Mouse (Mus musculus) liver, adult 2 months (tissue): ENCODE data around the gene Fgfr2. TPM values are rescaled to one million over a fixed set of nuclear protein-coding genes. Genes with fewer than 3 reads are reported as not detected.
A peak's percentile ranks its signal among the peaks of the same experiment; 100 is the strongest.
"Not testable (repeated sequence)": the region's sequence is repeated elsewhere in the genome, so short reads cannot be mapped to it uniquely, and the experiment has no call there.

Experiments used
- DNase-seq: peaks from one replicate; pipeline ENCODE4 v3.0.0-alpha.2; 2011; ENCODE audit warnings: low read depth, low spot score; ENCODE audit errors: extremely low read depth
- H3K27ac ChIP-seq: fragments of 200-500 bp; replicated peaks from 2 replicates; pipeline ENCODE4 v1.5.1; 2012; ENCODE audit warnings: low read depth, mild to moderate bottlenecking, control low read depth, inconsistent platforms, low read length; ENCODE audit not compliant: insufficient read depth
- H3K27me3 ChIP-seq: fragments of 200-500 bp; 2 replicates; pipeline ENCODE4 v1.6.1; 2012; ENCODE audit warnings: mild to moderate bottlenecking, moderate library complexity, low read length, inconsistent platforms; ENCODE audit not compliant: control insufficient read depth, insufficient read depth
- H3K36me3 ChIP-seq: fragments of 200-500 bp; 2 replicates; pipeline ENCODE4 v1.6.1; 2012; ENCODE audit warnings: low read length, inconsistent platforms; ENCODE audit not compliant: control insufficient read depth, insufficient read depth
- H3K4me1 ChIP-seq: fragments of 200-500 bp; 2 replicates; pipeline ENCODE4 v1.6.1; 2011; ENCODE audit warnings: low read length; ENCODE audit not compliant: control insufficient read depth, insufficient read depth
- H3K4me3 ChIP-seq: fragments of 200-500 bp; 2 replicates; pipeline ENCODE4 v1.5.1; 2011; ENCODE audit warnings: low read depth, mild to moderate bottlenecking, control low read depth, low read length, moderate library complexity; ENCODE audit not compliant: insufficient read depth
- H3K79me2 ChIP-seq: fragments of 200-500 bp; 2 replicates; pipeline ENCODE4 v1.6.1; 2012; ENCODE audit warnings: inconsistent platforms, mild to moderate bottlenecking, low read length, moderate library complexity; ENCODE audit not compliant: control insufficient read depth, insufficient read depth
- H3K9ac ChIP-seq: fragments of 200-500 bp; 2 replicates; pipeline ENCODE4 v1.6.1; 2012; ENCODE audit warnings: low read depth, mild to moderate bottlenecking, control low read depth, inconsistent platforms, low read length
- CTCF ChIP-seq: fragments of 200-500 bp; IDR thresholded peaks from 2 replicates; pipeline ENCODE4 v1.5.1; 2011; ENCODE audit warnings: low read depth, low read length, control low read depth
- POLR2A ChIP-seq: fragments of 200-500 bp; IDR thresholded peaks from 2 replicates; pipeline ENCODE4 v1.6.1; 2011; ENCODE audit warnings: low read length, control low read depth; ENCODE audit not compliant: insufficient read depth; ENCODE audit errors: extremely low read depth
- WGBS: fragments of 180-500 bp; shearing (Covaris S2); methylation state at CpG from one replicate; pipeline ENCODE4 v1.1.7; 2018; 5-methylcytosine and 5-hydroxymethylcytosine counted together
- polyA plus RNA-seq: library from polyadenylated mRNA; depleted of rRNA; stranded (reverse); fragments of >200 nt; gene quantifications from 2 replicates; pipeline ENCODE4 v1.2.3, GENCODE M21; 2012
- total RNA-seq: library from RNA; depleted of rRNA; stranded (reverse); fragments of >200 nt; gene quantifications from 2 replicates; pipeline ENCODE4 v1.2.3, GENCODE M21; 2014

Fgfr2 gene
- total and polyA plus RNA-seq, 2 experiments: 16.7 to 35.2 TPM

- H3K4me3 ChIP-seq: no peak overlapping the region
- no peak overlapping the region for H3K27ac ChIP-seq
- no peaks in the 10 kb centered on the region for H3K4me1 ChIP-seq
- H3K9ac ChIP-seq: no peak overlapping the region
- peaks cover 9% of the 10 kb centered on the region for H3K79me2 ChIP-seq
- 90% methylated on average over 7 of the region's 7 CpGs for WGBS
- peaks cover 60% of the 10 kb centered on the region for H3K36me3 ChIP-seq
- no peak for DNase-seq
- TF ChIP-seq POLR2A (no peak), CTCF (no peak)
- no peaks in the 10 kb centered on the region for H3K27me3 ChIP-seq
These were observed 2583.0 kb downstream of the Fgfr2 start for GRCm38 (mm10) chr7:130540176-130540575.

GRCm38 (mm10) chr7:130537068-130537467 lies 2586.1 kb downstream of the Fgfr2 start:
- H3K4me1 ChIP-seq: peaks cover 6% of the 10 kb centered on the region
- H3K27ac ChIP-seq: no peak overlapping the region
- TF ChIP-seq CTCF: no peak
- no peak for TF ChIP-seq POLR2A
- H3K9ac ChIP-seq: no peak overlapping the region
- peaks cover 57% of the 10 kb centered on the region for H3K36me3 ChIP-seq
- no peak for DNase-seq
- no peaks in the 10 kb centered on the region for H3K79me2 ChIP-seq
- no peak overlapping the region for H3K4me3 ChIP-seq
- 82% methylated on average over 4 of the region's 4 CpGs for WGBS
- no peaks in the 10 kb centered on the region for H3K27me3 ChIP-seq

- DNase-seq: peak; percentile 42
- Histone ChIP-seq H3K27me3 (no peaks in the 10 kb centered on the region), H3K27ac (no peak overlapping the region), H3K4me1 (peaks cover 6% of the 10 kb centered on the region), H3K4me3 (no peak overlapping the region), H3K9ac (no peak overlapping the region), H3K79me2 (no peaks in the 10 kb centered on the region), H3K36me3 (peaks cover 53% of the 10 kb centered on the region)
- WGBS: 52% methylated on average over 4 of the region's 4 CpGs
- no peak for TF ChIP-seq POLR2A
- no peak for TF ChIP-seq CTCF
These were observed 2588.0 kb downstream of the Fgfr2 start for GRCm38 (mm10) chr7:130535174-130535573.

GRCm38 (mm10) chr7:130533316-130534260 lies 2589.6 kb downstream of the Fgfr2 start:
- DNase-seq: peak; percentile 93
- no peak overlapping the region for H3K4me3 ChIP-seq
- H3K79me2 ChIP-seq: no peaks in the 10 kb centered on the region
- H3K36me3 ChIP-seq: peaks cover 43% of the 10 kb centered on the region
- TF ChIP-seq POLR2A (no peak), CTCF (peak; percentile 98)
- H3K27me3 ChIP-seq: no peaks in the 10 kb centered on the region
- WGBS: 31% methylated on average over 25 of the region's 25 CpGs
- H3K27ac ChIP-seq: peak overlapping the region; percentile 30
- no peak overlapping the region for H3K9ac ChIP-seq
- peaks cover 6% of the 10 kb centered on the region for H3K4me1 ChIP-seq

- WGBS: 93% methylated on average over 15 of the region's 15 CpGs
- not testable (repeated sequence) for H3K4me3 ChIP-seq, H3K4me1 ChIP-seq, H3K27me3 ChIP-seq, DNase-seq, H3K79me2 ChIP-seq, H3K9ac ChIP-seq, H3K27ac ChIP-seq
- peaks cover 23% of the 10 kb centered on the region for H3K36me3 ChIP-seq
These were observed 2592.0 kb downstream of the Fgfr2 start for GRCm38 (mm10) chr7:130531138-130531537.

GRCm38 (mm10) chr7:130527306-130527705 lies 2595.8 kb downstream of the Fgfr2 start:
- no peak for DNase-seq
- WGBS: 87% methylated on average over 9 of the region's 9 CpGs
- Histone ChIP-seq H3K79me2 (no peaks in the 10 kb centered on the region), H3K4me1 (no peaks in the 10 kb centered on the region), H3K27me3 (no peaks in the 10 kb centered on the region), H3K9ac (no peak overlapping the region), H3K4me3 (no peak overlapping the region), H3K36me3 (peaks cover 12% of the 10 kb centered on the region; the same call in 1 of the 2 replicates), H3K27ac (no peak overlapping the region)
- no peak for TF ChIP-seq POLR2A
- no peak for TF ChIP-seq CTCF
